Mouse (Mus musculus): Measurements from ENCODE around the gene Trim39. TPM values are rescaled to one million over a fixed set of nuclear protein-coding genes. Genes with fewer than 3 reads are reported as not detected.

The Trim39 gene
- polyA plus RNA-seq, 1 experiment, result 5.1 TPM

DNA sequence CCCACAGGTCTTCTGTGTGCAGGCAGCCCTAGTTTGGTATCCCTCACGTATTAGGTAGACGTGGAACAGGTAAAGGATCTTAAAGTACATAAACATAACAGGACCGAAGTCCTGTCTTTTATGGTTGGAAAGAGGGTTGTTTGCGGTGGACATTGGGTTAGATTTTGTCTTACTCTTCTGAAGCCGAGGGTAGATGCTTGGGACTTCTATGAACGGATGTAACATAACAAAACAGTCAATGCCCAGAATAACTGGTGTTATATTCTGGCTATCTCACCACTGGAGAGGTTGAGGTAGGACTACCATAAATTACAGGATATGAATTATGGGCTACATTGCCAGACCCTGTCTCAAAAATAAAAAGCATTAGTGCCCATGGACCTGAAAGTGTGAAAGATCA, 14.1 kb downstream of the Trim39 start, which contains the start of gene Rpp21:
Rpp21 (minus strand) TSS at position 101 of the 400 bp plus-strand sequence.
- H3K27me3 ChIP-seq (ENCODE audit: control insufficient read depth, insufficient read depth, insufficient read length), result no peaks in the 10 kb centered on the region
- H3K36me3 ChIP-seq (ENCODE audit: control insufficient read depth, insufficient read depth), result peaks cover 32% of the 10 kb centered on the region
- TF ChIP-seq FOSL1 (IDR thresholded peaks at IDR 0.05; ENCODE audit: insufficient read depth, low read length, poor library complexity, severe bottlenecking), result no peak
- TF ChIP-seq MAX (IDR thresholded peaks at IDR 0.05), result no peak
- TF ChIP-seq MYOG (IDR thresholded peaks at IDR 0.05; ENCODE audit: control insufficient read depth, extremely low read depth, insufficient read length), result no peak
- TF ChIP-seq CEBPB (IDR thresholded peaks at IDR 0.05; ENCODE audit: low read depth), result no peak
- no peak for TF ChIP-seq MYOD1 (IDR thresholded peaks at IDR 0.05; ENCODE audit: control insufficient read depth, insufficient read length, low read depth)
- TF ChIP-seq CTCF (IDR thresholded peaks at IDR 0.05; ENCODE audit: control insufficient read depth, insufficient read depth, insufficient read length), result no peak
- no peak for TF ChIP-seq USF1 (IDR thresholded peaks at IDR 0.05; ENCODE audit: low read depth)

DNA sequence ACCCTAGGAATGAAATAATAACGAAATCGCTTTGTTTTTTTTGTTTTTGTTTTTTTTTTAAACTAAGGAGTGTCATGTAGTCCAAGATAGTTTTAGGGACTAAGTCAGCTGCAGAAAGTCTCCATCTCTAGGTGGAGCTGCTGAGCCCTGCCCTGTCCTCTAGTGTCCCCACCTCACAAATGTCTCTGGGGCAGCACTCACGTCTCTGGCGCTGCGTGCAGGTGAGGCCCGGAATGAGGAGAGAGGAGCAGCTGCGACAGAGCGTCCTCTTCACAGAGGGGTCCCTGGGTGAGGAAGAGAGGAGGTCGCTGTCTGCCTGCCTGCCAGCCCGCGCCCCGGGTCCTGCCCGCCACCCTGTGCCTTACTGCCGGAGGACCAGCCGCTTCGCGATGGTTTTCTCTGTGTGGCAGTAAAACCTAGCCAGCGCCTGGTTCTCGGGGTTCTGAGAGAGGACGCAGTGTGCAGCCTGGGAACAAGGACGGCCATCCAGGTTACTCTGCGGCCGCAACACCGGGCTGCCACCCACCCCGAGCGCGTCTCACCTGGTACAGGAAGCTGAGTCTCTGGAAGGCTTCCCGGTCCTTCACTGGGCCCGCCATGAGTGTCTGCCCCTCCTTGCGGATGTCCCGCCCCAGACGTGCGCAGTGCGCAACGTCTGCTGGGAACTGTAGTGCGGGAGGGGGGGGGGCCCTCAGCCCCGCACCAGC, 14.7 kb downstream of the Trim39 start:
- no peaks in the 10 kb centered on the region for H3K27me3 ChIP-seq (ENCODE audit: control insufficient read depth, insufficient read depth, insufficient read length)
- H3K36me3 ChIP-seq (ENCODE audit: control insufficient read depth, insufficient read depth), result peaks cover 27% of the 10 kb centered on the region
- peak overlapping the region; percentile 46 for H3K4me3 ChIP-seq (ENCODE audit: insufficient read depth, poor library complexity, severe bottlenecking)
- H3K79me2 ChIP-seq (ENCODE audit: control insufficient read depth, insufficient read depth), result no peaks in the 10 kb centered on the region
- H3K79me3 ChIP-seq (ENCODE audit: low read depth), result no peaks in the 10 kb centered on the region
- peak overlapping the region; percentile 98 for H3ac ChIP-seq (ENCODE audit: control insufficient read depth, insufficient read length, low read depth)
- TF ChIP-seq FOSL1 (IDR thresholded peaks at IDR 0.05; ENCODE audit: insufficient read depth, low read length, poor library complexity, severe bottlenecking) (no peak), CTCF (IDR thresholded peaks at IDR 0.05; ENCODE audit: control insufficient read depth, insufficient read depth, insufficient read length) (peak; percentile 21), MYOG (IDR thresholded peaks at IDR 0.05; ENCODE audit: control insufficient read depth, extremely low read depth, insufficient read length) (no peak), CEBPB (IDR thresholded peaks at IDR 0.05; ENCODE audit: low read depth) (no peak)

More for the DNA sequence above, 14.1 kb downstream of the Trim39 start, which contains the start of gene Rpp21:
- Histone ChIP-seq H3ac (ENCODE audit: control insufficient read depth, insufficient read length, low read depth) (peak within 1 kb of the TSS; percentile 98), H3K79me2 (ENCODE audit: control insufficient read depth, insufficient read depth) (no peaks in the 10 kb centered on the region), H3K4me3 (ENCODE audit: insufficient read depth, poor library complexity, severe bottlenecking) (peak within 1 kb of the TSS; percentile 46), H3K79me3 (ENCODE audit: low read depth) (no peaks in the 10 kb centered on the region)

DNA sequence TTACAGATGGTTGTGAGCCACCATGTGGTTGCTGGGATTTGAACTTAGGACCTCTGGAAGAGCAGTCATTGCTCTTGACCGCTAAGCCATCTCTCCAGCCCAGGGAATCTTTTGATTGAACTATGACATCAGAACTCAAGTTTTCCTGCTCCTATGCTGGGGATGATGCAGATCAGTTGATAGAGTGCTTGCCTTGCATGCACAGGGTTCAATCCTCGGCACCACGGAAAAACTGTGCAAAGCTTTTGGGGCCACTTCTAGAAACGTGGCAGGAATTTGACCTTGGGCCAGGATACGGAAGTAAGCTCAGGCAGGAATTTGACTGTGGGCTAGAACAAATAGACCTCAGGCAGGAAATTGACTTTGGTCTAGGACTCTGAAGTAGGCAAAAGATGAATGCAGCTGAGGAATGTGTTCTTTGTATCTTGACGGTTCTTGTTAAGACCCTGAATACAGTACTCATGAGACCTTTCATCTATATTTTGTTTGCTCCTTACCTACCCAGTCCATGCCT, 18.9 kb downstream of the Trim39 start:
- no peak for TF ChIP-seq CTCF (IDR thresholded peaks at IDR 0.05; ENCODE audit: control insufficient read depth, insufficient read depth, insufficient read length)
- TF ChIP-seq MAX (IDR thresholded peaks at IDR 0.05), result no peak
- H3ac ChIP-seq (ENCODE audit: control insufficient read depth, insufficient read length, low read depth), result no peak overlapping the region
- H3K79me2 ChIP-seq (ENCODE audit: control insufficient read depth, insufficient read depth), result no peaks in the 10 kb centered on the region
- H3K36me3 ChIP-seq (ENCODE audit: control insufficient read depth, insufficient read depth), result no peaks in the 10 kb centered on the region
- H3K79me3 ChIP-seq (ENCODE audit: low read depth), result no peaks in the 10 kb centered on the region
- no peaks in the 10 kb centered on the region for H3K27me3 ChIP-seq (ENCODE audit: control insufficient read depth, insufficient read depth, insufficient read length)
- H3K4me3 ChIP-seq (ENCODE audit: insufficient read depth, poor library complexity, severe bottlenecking), result no peak overlapping the region

DNA sequence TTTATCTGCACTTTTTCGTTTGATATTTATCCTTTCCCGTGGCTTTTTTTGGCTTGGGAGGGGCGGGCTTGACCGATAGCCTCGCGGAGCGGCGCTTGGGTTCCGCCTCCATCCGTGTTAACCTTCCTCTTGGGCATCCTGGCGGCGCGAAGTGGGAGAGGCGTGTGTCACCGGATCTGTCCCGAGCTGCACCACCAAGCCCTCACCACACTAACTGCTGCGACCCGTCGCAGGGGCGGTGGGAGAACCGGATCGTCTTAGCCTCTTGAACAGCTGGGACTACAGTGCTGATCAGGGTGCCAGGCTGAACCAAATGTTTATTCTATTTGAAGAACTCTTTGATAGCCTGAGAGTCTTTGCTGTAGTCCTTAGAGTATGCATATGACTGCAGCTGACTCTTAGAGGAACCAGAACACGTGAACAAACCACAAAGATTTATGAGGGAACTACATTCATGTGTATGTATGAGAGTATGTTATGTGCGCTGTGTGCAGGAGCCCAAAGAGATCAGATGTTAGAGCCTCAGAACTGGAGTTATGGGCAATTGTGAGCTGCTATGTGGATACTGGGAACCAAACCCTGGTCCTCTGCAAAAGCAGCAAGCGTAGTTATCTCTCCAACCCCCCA, 19.7 kb downstream of the Trim39 start:
- Histone ChIP-seq H3K4me3 (ENCODE audit: insufficient read depth, poor library complexity, severe bottlenecking) (no peak overlapping the region), H3K36me3 (ENCODE audit: control insufficient read depth, insufficient read depth) (no peaks in the 10 kb centered on the region), H3ac (ENCODE audit: control insufficient read depth, insufficient read length, low read depth) (no peak overlapping the region), H3K79me2 (ENCODE audit: control insufficient read depth, insufficient read depth) (no peaks in the 10 kb centered on the region), H3K79me3 (ENCODE audit: low read depth) (no peaks in the 10 kb centered on the region), H3K27me3 (ENCODE audit: control insufficient read depth, insufficient read depth, insufficient read length) (no peaks in the 10 kb centered on the region)
- TF ChIP-seq FOSL1 (IDR thresholded peaks at IDR 0.05; ENCODE audit: insufficient read depth, low read length, poor library complexity, severe bottlenecking), result no peak
- TF ChIP-seq USF1 (IDR thresholded peaks at IDR 0.05; ENCODE audit: low read depth), result peak; percentile 44

DNA sequence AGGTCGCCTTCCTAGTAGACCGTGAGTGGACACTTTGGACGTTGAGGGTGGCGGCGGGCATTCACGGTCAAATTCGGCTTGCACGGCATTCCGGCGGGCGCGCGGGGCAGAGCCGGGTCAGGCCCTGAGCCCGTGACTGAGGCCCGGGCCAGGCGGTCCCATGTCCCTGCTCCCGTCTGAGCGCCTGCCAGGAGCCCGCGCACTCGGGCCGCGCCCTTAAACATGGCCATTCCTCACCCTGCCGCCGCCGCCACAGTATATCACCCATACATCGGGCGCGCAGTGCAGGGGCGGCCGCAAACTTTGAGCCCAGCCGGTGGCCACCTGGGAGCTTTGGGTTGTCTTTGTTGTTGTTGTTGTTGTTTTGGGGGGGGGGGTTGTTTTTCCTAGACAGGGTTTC, 23.2 kb downstream of the Trim39 start:
- no peak for TF ChIP-seq MAX (IDR thresholded peaks at IDR 0.05)
- TF ChIP-seq FOSL1 (IDR thresholded peaks at IDR 0.05; ENCODE audit: insufficient read depth, low read length, poor library complexity, severe bottlenecking), result no peak
- TF ChIP-seq CTCF (IDR thresholded peaks at IDR 0.05; ENCODE audit: control insufficient read depth, insufficient read depth, insufficient read length), result no peak
- TF ChIP-seq USF1 (IDR thresholded peaks at IDR 0.05; ENCODE audit: low read depth), result no peak
- TF ChIP-seq MYOG (IDR thresholded peaks at IDR 0.05; ENCODE audit: control insufficient read depth, extremely low read depth, insufficient read length), result no peak
- no peak for TF ChIP-seq CEBPB (IDR thresholded peaks at IDR 0.05; ENCODE audit: low read depth)
- Histone ChIP-seq H3K4me3 (ENCODE audit: insufficient read depth, poor library complexity, severe bottlenecking) (no peak overlapping the region), H3K79me2 (ENCODE audit: control insufficient read depth, insufficient read depth) (no peaks in the 10 kb centered on the region), H3K36me3 (ENCODE audit: control insufficient read depth, insufficient read depth) (no peaks in the 10 kb centered on the region), H3K27me3 (ENCODE audit: control insufficient read depth, insufficient read depth, insufficient read length) (no peaks in the 10 kb centered on the region), H3ac (ENCODE audit: control insufficient read depth, insufficient read length, low read depth) (no peak overlapping the region), H3K79me3 (ENCODE audit: low read depth) (no peaks in the 10 kb centered on the region)

DNA sequence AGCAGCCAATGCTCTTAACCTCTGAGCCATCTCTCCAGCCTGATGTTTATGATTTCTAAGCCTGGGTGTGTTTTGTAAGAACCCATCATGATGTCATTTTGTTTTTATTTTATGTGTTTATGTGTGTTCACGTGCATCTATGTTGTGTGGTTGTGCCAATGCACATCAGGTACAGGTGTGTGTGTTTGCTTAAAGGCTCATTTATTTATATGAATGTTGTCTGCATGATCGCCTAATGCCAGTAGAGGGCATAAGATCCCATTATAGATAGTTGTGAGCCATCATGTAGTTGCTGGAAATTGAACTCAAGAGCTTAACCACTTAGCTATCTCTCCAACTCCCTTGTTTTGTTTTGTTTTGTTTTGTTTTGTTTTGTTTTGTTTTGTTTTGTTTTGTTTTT, 26.3 kb downstream of the Trim39 start:
- Histone ChIP-seq H3K4me3 (ENCODE audit: insufficient read depth, poor library complexity, severe bottlenecking) (no peak overlapping the region), H3K27me3 (ENCODE audit: control insufficient read depth, insufficient read depth, insufficient read length) (no peaks in the 10 kb centered on the region), H3ac (ENCODE audit: control insufficient read depth, insufficient read length, low read depth) (no peak overlapping the region), H3K79me2 (ENCODE audit: control insufficient read depth, insufficient read depth) (no peaks in the 10 kb centered on the region), H3K79me3 (ENCODE audit: low read depth) (no peaks in the 10 kb centered on the region), H3K36me3 (ENCODE audit: control insufficient read depth, insufficient read depth) (no peaks in the 10 kb centered on the region)
- TF ChIP-seq CTCF (IDR thresholded peaks at IDR 0.05; ENCODE audit: control insufficient read depth, insufficient read depth, insufficient read length) (no peak), MAX (IDR thresholded peaks at IDR 0.05) (no peak), USF1 (IDR thresholded peaks at IDR 0.05; ENCODE audit: low read depth) (no peak), CEBPB (IDR thresholded peaks at IDR 0.05; ENCODE audit: low read depth) (no peak), MYOD1 (IDR thresholded peaks at IDR 0.05; ENCODE audit: control insufficient read depth, insufficient read length, low read depth) (no peak), MYOG (IDR thresholded peaks at IDR 0.05; ENCODE audit: control insufficient read depth, extremely low read depth, insufficient read length) (no peak), FOSL1 (IDR thresholded peaks at IDR 0.05; ENCODE audit: insufficient read depth, low read length, poor library complexity, severe bottlenecking) (no peak)

Data from C2C12 (cell line).